Mouse (Mus musculus) liver, adult 2 months (tissue): ENCODE data around the gene Thbs1.

Source experiments
- CTCF ChIP-seq: fragments of 200-500 bp; IDR thresholded peaks from 2 replicates; pipeline ENCODE4 v1.5.1; 2011; ENCODE audit warnings: low read depth, low read length, control low read depth
- POLR2A ChIP-seq: fragments of 200-500 bp; IDR thresholded peaks from 2 replicates; pipeline ENCODE4 v1.6.1; 2011; ENCODE audit warnings: low read length, control low read depth; ENCODE audit not compliant: insufficient read depth; ENCODE audit errors: extremely low read depth

DNA sequence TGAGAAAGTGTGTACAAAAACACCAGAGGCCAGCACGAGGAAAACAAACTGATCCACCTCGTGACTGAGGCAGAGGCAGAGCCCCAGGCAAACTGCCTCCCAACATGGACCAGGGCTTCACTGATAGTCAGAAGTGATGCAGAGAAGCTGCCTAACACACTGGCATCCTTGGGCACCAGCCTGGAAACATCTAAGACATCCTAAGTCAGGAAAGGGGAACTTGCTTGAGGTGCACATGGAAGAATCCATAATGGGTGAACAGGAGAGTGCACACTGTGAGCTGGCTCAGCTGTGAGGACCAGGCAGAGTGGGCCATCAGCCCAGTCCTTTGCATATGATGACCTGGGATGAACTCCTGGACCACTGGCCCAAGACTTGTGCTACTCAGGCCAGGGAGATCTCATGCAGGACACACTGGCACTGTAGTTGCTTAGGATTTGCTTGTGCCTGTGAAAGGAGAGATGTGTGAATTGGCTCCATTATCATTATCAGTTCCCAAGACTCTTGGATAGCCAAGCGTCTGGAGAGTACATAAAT lies 5.1 kb downstream of the Thbs1 start:
- TF ChIP-seq POLR2A (no peak), CTCF (no peak)
